Mouse (Mus musculus): ENCODE data around the gene Adamtsl5. TPM values are rescaled to one million over a fixed set of nuclear protein-coding genes. Genes with fewer than 3 reads are reported as not detected.

The Adamtsl5 gene
- polyA plus RNA-seq, 1 experiment from 2014 or later, result 0.67 TPM

DNA sequence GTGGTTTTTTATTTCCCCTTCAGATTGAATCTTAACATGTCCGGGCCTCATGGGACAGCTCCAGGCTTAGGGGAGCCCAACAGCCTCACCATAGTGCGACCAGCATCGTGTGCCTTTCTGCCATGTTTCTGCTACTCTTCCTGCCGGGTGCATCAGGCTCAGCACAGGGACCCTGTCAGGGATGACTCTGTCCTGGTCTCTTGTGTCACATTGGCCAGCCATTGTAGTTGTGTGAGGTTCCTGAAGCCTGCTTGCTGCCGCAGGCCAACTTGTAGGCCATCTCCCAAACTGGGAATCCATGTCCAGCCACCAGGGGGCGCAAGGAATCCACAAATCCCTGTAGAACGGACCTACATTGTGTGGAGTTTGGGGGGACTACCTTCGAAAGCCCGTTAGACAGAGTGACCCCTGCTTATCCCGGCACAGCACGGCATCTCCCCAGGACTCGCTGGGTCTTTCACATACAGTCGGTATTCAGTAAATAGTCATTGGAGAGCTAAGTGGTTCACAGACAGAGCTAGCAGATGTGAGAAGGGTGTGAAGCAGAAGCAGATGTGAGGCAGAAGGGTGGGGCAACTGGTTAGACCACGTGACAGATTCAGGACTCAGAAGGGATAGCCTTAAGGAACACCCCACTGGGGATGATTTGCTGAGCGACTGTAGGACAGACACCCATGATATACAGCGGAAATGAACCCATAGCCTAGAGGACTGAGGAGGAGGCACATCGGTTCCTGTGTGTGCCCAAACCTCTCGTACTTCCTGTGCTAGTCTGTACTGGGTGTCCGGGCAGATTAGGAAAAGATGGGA is 8.1 kb downstream of the Adamtsl5 start:
- Histone ChIP-seq H3K4me3 (peak overlapping the region; percentile 3; the same call in 1 of the 2 replicates), H3K9ac (0 out of 2 replicates have a peak overlapping the region, but pooled peaks have one; percentile 6), H3K27ac (no peak overlapping the region), H3K27me3 (replicated peaks) (peaks cover 51% of the 10 kb centered on the region), H3K4me2 (peak overlapping the region; percentile 24; the same call in 1 of the 2 replicates), H3K36me3 (replicated peaks) (no peaks in the 10 kb centered on the region), H3K4me1 (peaks cover 27% of the 10 kb centered on the region), H3K9me3 (no peaks in the 10 kb centered on the region)
- 21% methylated on average over 19 of the region's 19 CpGs for WGBS
- ATAC-seq (replicated peaks), result no peak

- peaks cover 6% of the 10 kb centered on the region; the same call in 1 of the 2 replicates for H3K4me1 ChIP-seq
- H3K9ac ChIP-seq, result no peak overlapping the region
- H3K4me2 ChIP-seq, result no peak overlapping the region
- no peak for ATAC-seq (replicated peaks)
- 92% methylated on average over 12 of the region's 12 CpGs for WGBS
- no peak overlapping the region for H3K4me3 ChIP-seq
- no peaks in the 10 kb centered on the region for H3K9me3 ChIP-seq
- no peaks in the 10 kb centered on the region for H3K36me3 ChIP-seq (replicated peaks)
- H3K27ac ChIP-seq, result no peak overlapping the region
- H3K27me3 ChIP-seq (replicated peaks), result peaks cover 16% of the 10 kb centered on the region
Observed at GRCm38 (mm10) chr10:80336263-80336662, 11.9 kb downstream of the Adamtsl5 start.

- peaks cover 4% of the 10 kb centered on the region; the same call in 1 of the 2 replicates for H3K27me3 ChIP-seq (replicated peaks)
- no peak overlapping the region for H3K27ac ChIP-seq
- no peaks in the 10 kb centered on the region for H3K36me3 ChIP-seq (replicated peaks)
- no peaks in the 10 kb centered on the region for H3K9me3 ChIP-seq
- H3K9ac ChIP-seq, result no peak overlapping the region; the same call in 1 of the 2 replicates
- 75% methylated on average over 5 of the region's 5 CpGs for WGBS
- ATAC-seq (replicated peaks), result no peak
- H3K4me2 ChIP-seq, result no peak overlapping the region
- peaks cover 13% of the 10 kb centered on the region for H3K4me1 ChIP-seq
- H3K4me3 ChIP-seq, result no peak overlapping the region
Observed at GRCm38 (mm10) chr10:80332525-80332989, 15.7 kb downstream of the Adamtsl5 start.

GRCm38 (mm10) chr10:80331636-80332524 is 16.3 kb downstream of the Adamtsl5 start:
- no peak overlapping the region for H3K4me3 ChIP-seq
- ATAC-seq (replicated peaks), result no peak
- peaks cover 13% of the 10 kb centered on the region for H3K4me1 ChIP-seq
- no peaks in the 10 kb centered on the region for H3K36me3 ChIP-seq (replicated peaks)
- H3K9me3 ChIP-seq, result no peaks in the 10 kb centered on the region
- H3K27me3 ChIP-seq (replicated peaks), result peaks cover 4% of the 10 kb centered on the region; the same call in 1 of the 2 replicates
- H3K27ac ChIP-seq, result no peak overlapping the region
- 67% methylated on average over 10 of the region's 10 CpGs for WGBS
- H3K4me2 ChIP-seq, result no peak overlapping the region
- H3K9ac ChIP-seq, result no peak overlapping the region; the same call in 1 of the 2 replicates

- Histone ChIP-seq H3K9ac (no peak overlapping the region), H3K36me3 (replicated peaks) (no peaks in the 10 kb centered on the region), H3K27ac (no peak overlapping the region), H3K9me3 (no peaks in the 10 kb centered on the region), H3K4me2 (peak overlapping the region; percentile 83), H3K4me3 (no peak overlapping the region), H3K4me1 (peaks cover 13% of the 10 kb centered on the region), H3K27me3 (replicated peaks) (peaks cover 6% of the 10 kb centered on the region; the same call in 1 of the 2 replicates)
- ATAC-seq (replicated peaks), result no peak
- WGBS, result 90% methylated on average over 2 of the region's 2 CpGs
Observed at GRCm38 (mm10) chr10:80330888-80331287, 17.3 kb downstream of the Adamtsl5 start.

GRCm38 (mm10) chr10:80330084-80330483 is 18.1 kb downstream of the Adamtsl5 start:
- Histone ChIP-seq H3K4me3 (peak overlapping the region; percentile 48), H3K36me3 (replicated peaks) (no peaks in the 10 kb centered on the region), H3K27ac (no peak overlapping the region), H3K4me1 (peaks cover 13% of the 10 kb centered on the region), H3K4me2 (peak overlapping the region; percentile 83), H3K9me3 (no peaks in the 10 kb centered on the region), H3K9ac (peak overlapping the region; percentile 36), H3K27me3 (replicated peaks) (peaks cover 6% of the 10 kb centered on the region; the same call in 1 of the 2 replicates)
- no peak; the same call in 1 of the 2 replicates for ATAC-seq (replicated peaks)
- WGBS, result under 1% methylated on average over 39 of the region's 41 CpGs

DNA sequence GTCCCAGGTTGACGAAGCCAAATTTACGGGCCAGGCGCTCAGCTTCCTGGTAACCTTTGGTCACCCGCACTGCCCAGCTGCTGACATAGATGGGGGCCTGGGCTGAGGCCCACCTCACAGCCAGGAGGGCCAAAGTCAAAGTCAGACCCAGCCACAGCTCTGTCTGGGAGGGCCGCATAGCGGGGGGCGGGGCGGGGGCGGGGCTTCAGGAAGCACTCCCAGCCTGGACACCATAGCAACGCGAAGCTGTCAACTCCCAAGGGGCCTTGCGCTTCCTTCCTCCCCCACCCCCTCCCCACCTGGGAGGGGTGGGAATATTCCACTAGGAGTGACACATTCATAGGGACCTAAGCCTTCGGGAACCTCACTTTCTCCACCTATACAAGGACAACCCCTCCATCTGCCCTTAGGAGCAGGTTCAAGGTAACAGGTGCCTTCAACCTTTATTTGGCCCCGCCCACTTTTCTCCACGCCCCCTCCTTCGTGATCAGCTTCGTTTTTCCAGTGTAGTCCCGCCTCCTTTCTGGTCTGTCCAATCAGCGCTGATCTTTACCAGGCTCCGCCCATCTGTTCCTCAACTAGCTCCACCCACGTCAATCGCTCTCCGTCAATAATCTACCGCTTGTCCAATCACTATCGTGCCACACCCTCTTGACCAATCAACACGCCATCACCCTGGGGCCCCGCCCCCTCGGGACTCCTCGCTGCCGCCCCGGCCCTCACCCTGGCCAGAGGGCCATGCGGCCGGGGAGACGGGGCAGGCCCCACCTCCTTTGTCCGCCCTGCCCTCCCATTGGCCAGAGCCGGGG is 18.7 kb downstream of the Adamtsl5 start, which contains the start of the genes Pcsk4 and Reep6:
TSS of gene Pcsk4 (minus strand) at position 226 of the 809 bp plus-strand sequence.
TSS of gene Reep6 (plus strand) at position 681 of the 809 bp plus-strand sequence.
- Histone ChIP-seq H3K4me1 (peaks cover 13% of the 10 kb centered on the region), H3K36me3 (replicated peaks) (no peaks in the 10 kb centered on the region), H3K4me3 (peak within 1 kb of the TSS; percentile 48), H3K9me3 (no peaks in the 10 kb centered on the region), H3K9ac (peak within 1 kb of the TSS; percentile 36), H3K4me2 (peak within 1 kb of the TSS; percentile 83), H3K27me3 (replicated peaks) (peaks cover 6% of the 10 kb centered on the region; the same call in 1 of the 2 replicates), H3K27ac (0 out of 2 replicates have a peak within 1 kb of the TSS, but pooled peaks have one; percentile 18)
- 5% methylated on average over 36 of the region's 36 CpGs for WGBS
- ATAC-seq (replicated peaks), result peak; percentile 93

DNA sequence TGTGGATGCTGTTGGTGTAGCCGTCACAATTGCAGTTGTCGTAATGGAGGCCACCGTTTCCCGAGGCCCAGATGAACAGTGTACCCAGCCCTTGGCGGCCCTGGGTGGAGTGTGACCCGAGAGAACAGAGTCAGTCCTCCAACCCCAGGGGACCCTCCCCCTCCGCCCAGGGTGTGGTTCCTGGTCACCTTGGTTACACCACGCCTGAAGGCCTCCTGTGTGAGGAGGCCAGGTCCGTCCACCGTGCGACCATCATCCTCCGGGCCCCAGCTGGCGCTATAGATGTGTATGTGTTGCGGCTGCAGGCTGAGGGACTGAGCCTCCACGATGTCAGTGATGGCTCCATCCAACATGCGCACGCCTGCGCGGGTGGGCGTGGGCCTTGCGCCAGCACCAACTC is 23.2 kb downstream of the Adamtsl5 start:
- H3K27ac ChIP-seq, result no peak overlapping the region
- H3K27me3 ChIP-seq (replicated peaks), result 0 out of 2 replicates have a peak, but pooled peaks cover 2% of the 10 kb centered on the region
- no peak overlapping the region for H3K4me3 ChIP-seq
- H3K9me3 ChIP-seq, result no peaks in the 10 kb centered on the region
- H3K9ac ChIP-seq, result no peak overlapping the region
- peaks cover 24% of the 10 kb centered on the region for H3K4me1 ChIP-seq
- no peaks in the 10 kb centered on the region for H3K36me3 ChIP-seq (replicated peaks)
- WGBS, result 89% methylated on average over 21 of the region's 21 CpGs
- H3K4me2 ChIP-seq, result no peak overlapping the region
- ATAC-seq (replicated peaks), result no peak

- 74% methylated on average over 17 of the region's 17 CpGs for WGBS
- Histone ChIP-seq H3K4me3 (peak overlapping the region; percentile 48; the same call in 1 of the 2 replicates), H3K4me2 (peak overlapping the region; percentile 89; the same call in 1 of the 2 replicates), H3K27me3 (replicated peaks) (0 out of 2 replicates have a peak, but pooled peaks cover 2% of the 10 kb centered on the region), H3K36me3 (replicated peaks) (no peaks in the 10 kb centered on the region), H3K9me3 (no peaks in the 10 kb centered on the region), H3K27ac (no peak overlapping the region), H3K9ac (no peak overlapping the region), H3K4me1 (peaks cover 29% of the 10 kb centered on the region)
- ATAC-seq (replicated peaks), result no peak
Observed at GRCm38 (mm10) chr10:80324120-80325037, 23.8 kb downstream of the Adamtsl5 start.
